Mouse (Mus musculus): ENCODE measurements around the gene Rae1. TPM values are rescaled to one million over a fixed set of nuclear protein-coding genes. Genes with fewer than 3 reads are reported as not detected.

Rae1 gene
- 22.8 and 32.6 TPM in 2 replicates for polyA plus RNA-seq (2012; rRNA removed)

DNA sequence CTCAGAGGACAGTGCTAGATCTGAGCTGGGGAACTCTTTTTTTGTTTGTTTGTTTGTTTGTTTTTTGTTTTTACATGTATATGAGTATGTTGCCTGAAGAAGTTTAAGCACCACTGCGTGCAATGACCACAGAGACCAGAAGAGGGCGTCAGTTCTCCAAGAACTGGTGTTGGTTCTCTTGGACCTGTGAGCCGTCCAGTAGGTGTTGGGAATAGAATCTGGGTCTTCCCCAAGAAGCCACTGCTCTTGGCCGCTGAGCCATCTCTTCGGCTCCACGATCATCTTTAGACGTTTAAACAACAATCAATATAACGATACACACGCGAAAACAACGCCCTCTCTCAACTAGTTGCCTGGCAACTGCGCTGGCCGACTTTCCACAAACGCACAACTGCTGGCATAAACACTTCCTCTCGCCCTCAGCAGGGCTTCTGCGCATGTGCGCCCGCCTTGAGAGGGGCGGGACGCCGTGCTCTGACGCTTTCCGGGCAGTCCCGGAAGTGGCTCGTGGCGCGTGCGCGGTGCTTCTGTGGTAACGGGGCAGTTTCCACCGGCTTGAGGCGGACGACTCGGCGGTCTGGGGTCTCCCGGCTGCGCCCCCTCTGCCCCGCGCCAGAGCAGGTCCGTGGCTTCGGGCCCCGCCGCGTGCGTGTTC lies at the start of gene Rae1:
Rae1 (plus strand) TSS at position 488 of the 655 bp plus-strand sequence.

DNA sequence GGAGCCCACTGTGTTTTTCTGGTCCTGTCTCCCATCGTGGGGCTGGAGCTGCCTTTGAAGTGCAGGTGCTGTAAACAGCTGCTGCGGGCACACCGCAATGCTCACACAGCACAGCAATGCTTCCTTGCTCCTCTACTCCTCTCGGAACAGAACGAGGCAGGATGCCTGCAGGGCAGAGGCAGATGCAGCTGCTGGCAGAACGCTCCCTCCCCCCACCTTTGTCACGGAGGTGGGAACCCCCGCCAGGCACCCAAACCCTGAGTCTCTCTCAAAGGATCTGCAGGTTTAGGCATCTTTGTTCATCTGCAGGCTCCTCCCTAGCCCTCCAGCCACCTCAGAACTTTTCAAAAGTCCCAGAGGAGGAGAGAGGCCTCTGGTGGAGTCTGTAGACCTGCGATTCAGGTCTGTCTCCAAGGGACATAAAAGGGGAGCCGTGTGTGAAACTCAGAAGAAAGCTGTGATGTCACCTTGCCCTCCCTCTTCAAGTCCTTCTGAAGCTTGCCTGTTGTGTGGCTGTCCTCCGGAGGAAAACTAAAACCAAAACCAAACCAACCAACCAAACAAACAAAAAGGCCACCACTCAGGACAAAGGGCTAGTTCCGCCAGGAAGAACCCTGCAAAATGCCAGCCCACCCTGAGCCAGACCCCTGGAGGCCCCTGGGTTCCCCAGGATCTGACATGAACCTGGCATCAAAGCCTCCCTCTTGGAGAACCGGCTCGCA lies 22.3 kb upstream of the Rae1 start, which contains the start of gene Spo11:
Spo11 (plus strand) TSS at position 292 of the 722 bp plus-strand sequence.

DNA sequence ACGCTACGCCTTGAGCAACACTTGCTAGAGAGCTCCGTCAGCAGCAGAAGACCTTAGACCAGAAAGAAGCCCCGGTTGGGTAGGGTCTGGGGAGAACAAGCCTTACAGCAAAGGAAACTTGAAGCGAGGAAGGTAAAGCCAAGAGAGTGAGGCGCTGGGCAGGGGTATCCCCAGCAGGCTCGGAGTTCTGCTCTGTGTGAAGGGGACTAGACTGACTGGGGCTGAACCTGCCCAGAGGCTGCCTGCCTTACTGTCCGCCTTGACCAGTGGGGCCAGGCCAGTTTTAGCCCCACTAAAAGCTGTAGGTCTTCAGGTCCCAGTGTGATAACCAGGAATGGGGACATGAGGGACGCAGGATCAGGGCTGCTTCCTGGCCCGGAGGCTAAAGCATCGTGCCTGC lies 20.5 kb downstream of the Rae1 start, which contains the start of gene Rbm38:
Rbm38 (plus strand) TSS at position 69 of the 400 bp plus-strand sequence.

Other genes starting within 250 kb of the Rae1 start
- 15.6 and 22.0 TPM in 2 replicates for gene Bmp7, start 59.8 kb upstream of the Rae1 start, polyA plus RNA-seq (2012; rRNA removed)
- not detected in 2 replicates for gene Spo11, start 22.4 kb upstream of the Rae1 start, polyA plus RNA-seq (2012; rRNA removed)
- 119 and 157 TPM in 2 replicates for gene Rbm38, start 20.4 kb downstream of the Rae1 start, polyA plus RNA-seq (2012; rRNA removed)
- gene Ctcfl, start 119.4 kb downstream of the Rae1 start, polyA plus RNA-seq (2012; rRNA removed) = not detected in 2 replicates
- 0.96 and 1.9 TPM in 2 replicates for gene Pck1, start 152.9 kb downstream of the Rae1 start, polyA plus RNA-seq (2012; rRNA removed)
- gene Zbp1, start 218.8 kb downstream of the Rae1 start, polyA plus RNA-seq (2012; rRNA removed) = 0.95 and 1.3 TPM in 2 replicates